Mouse (Mus musculus): ENCODE results near the gene Gm20388. TPM values are rescaled to one million over a fixed set of nuclear protein-coding genes. Genes with fewer than 3 reads are reported as not detected.
"Not testable (repeated sequence)": the region's sequence is repeated elsewhere in the genome, so short reads cannot be mapped to it uniquely, and the experiment has no call there.

Gene Gm20388
- polyA plus RNA-seq, 1 experiment, result 18.7 TPM

DNA sequence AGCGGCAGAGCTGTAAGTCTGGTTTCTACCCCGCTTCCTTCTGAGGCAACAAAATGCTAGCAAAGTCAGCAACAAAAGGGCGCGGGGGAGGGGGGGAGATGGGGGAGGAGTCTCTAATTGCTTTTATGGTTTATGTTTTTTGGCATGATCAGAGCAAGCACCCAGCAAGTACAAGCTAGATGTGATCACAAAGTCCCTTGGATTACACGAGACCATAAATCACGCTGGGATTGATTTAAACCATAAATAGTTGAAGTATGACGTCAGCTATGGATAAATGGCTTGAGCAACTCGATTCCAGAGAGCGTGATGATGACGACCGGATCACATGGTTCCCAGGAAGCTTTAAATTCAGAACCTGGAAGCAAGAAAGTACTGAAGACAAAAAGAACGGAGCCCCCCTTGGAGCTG, 3720.2 kb downstream of the Gm20388 start:
- no peak for DNase-seq
- WGBS, result 32% methylated on average over 12 of the region's 12 CpGs
- Histone ChIP-seq H3K4me1 (ENCODE audit: control insufficient read depth, insufficient read depth, low read length) (0 out of 2 replicates have a peak, but pooled peaks cover 3% of the 10 kb centered on the region), H3K27me3 (ENCODE audit: control insufficient read depth, insufficient read depth, low read length) (no peaks in the 10 kb centered on the region), H3K4me3 (replicated peaks; ENCODE audit: insufficient read depth, low read depth, low read length) (no peak overlapping the region), H3K27ac (ENCODE audit: insufficient read depth, low read length) (no peak overlapping the region)
- no peak for TF ChIP-seq CTCF (IDR thresholded peaks at IDR 0.05; ENCODE audit: borderline replicate concordance, insufficient read depth, low read depth, low read length)
- TF ChIP-seq POLR2A (IDR thresholded peaks at IDR 0.05; ENCODE audit: borderline replicate concordance, insufficient read depth, low read length), result no peak

DNA sequence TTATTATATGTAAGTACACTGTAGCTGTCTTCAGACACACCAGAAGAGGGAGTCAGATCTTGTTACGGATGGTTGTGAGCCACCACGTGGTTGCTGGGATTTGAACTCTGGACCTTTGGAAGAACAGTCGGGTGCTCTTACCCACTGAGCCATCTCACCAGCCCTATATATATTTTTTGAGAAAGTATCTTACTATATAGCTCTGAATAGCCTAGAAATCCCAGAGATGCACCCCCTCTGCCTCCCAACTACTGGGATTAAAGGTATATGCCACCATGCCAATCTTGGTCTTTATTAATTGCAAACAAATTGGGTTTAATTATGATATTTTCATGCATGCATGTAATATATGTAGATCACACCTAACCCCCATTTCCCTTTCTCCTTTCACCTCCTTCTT, 3721.1 kb downstream of the Gm20388 start:
- H3K4me3 ChIP-seq (replicated peaks; ENCODE audit: insufficient read depth, low read depth, low read length); H3K27ac ChIP-seq (ENCODE audit: insufficient read depth, low read length); DNase-seq; H3K27me3 ChIP-seq (ENCODE audit: control insufficient read depth, insufficient read depth, low read length); H3K4me1 ChIP-seq (ENCODE audit: control insufficient read depth, insufficient read depth, low read length): not testable (repeated sequence)
- WGBS, result 69% methylated on average over 3 of the region's 3 CpGs

DNA sequence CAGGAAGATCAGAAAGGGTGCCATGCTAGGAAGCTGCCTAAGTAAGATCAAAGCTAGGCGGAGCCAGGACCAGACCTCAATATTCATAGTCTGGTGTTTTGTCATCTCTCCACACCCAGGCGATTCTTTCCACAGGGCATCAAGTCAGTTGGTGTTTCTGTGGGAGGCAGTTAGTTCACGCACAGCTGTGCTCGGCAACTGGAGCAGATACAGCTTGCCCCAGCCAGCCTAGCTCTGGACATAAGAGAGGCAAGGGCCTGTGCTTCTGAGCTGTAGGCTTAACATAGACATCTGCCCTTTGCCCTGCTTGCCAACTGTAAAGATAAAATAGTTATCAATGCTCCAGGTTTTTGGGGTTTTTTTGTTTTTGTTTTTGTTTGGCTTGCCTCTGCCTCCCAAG, 3721.6 kb downstream of the Gm20388 start:
- no peak overlapping the region for H3K4me3 ChIP-seq (replicated peaks; ENCODE audit: insufficient read depth, low read depth, low read length)
- 86% methylated on average over 4 of the region's 4 CpGs for WGBS
- H3K27ac ChIP-seq (ENCODE audit: insufficient read depth, low read length), result no peak overlapping the region
- 0 out of 2 replicates have a peak, but pooled peaks cover 3% of the 10 kb centered on the region for H3K4me1 ChIP-seq (ENCODE audit: control insufficient read depth, insufficient read depth, low read length)
- H3K27me3 ChIP-seq (ENCODE audit: control insufficient read depth, insufficient read depth, low read length), result no peaks in the 10 kb centered on the region
- no peak for TF ChIP-seq POLR2A (IDR thresholded peaks at IDR 0.05; ENCODE audit: borderline replicate concordance, insufficient read depth, low read length)
- TF ChIP-seq CTCF (IDR thresholded peaks at IDR 0.05; ENCODE audit: borderline replicate concordance, insufficient read depth, low read depth, low read length), result no peak
- no peak for DNase-seq

DNA sequence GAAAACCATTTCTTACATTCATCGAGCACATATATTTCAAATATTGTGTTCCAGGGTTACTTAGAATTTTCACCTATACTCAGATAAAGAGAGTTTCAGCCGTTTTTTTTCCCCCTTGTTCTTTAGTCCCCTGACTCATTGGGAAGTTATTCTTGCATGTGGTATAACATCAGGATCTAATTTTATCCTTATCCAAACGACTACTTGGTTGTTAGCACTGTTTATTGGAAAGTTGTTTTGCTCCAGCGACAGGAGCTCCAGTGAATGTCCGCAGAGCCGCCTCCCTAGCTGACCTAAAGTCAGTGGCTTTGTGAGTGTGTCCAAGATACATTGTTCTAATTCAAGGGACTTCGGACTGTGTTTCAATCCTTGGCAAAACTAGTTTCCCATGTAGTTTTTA, 3723.2 kb downstream of the Gm20388 start:
- 73% methylated on average over 7 of the region's 7 CpGs for WGBS
- Histone ChIP-seq H3K4me3 (replicated peaks; ENCODE audit: insufficient read depth, low read depth, low read length) (no peak overlapping the region), H3K4me1 (ENCODE audit: control insufficient read depth, insufficient read depth, low read length) (0 out of 2 replicates have a peak, but pooled peaks cover 3% of the 10 kb centered on the region), H3K27ac (ENCODE audit: insufficient read depth, low read length) (no peak overlapping the region), H3K27me3 (ENCODE audit: control insufficient read depth, insufficient read depth, low read length) (no peaks in the 10 kb centered on the region)
- DNase-seq, result no peak
- TF ChIP-seq CTCF (IDR thresholded peaks at IDR 0.05; ENCODE audit: borderline replicate concordance, insufficient read depth, low read depth, low read length), result no peak
- no peak for TF ChIP-seq POLR2A (IDR thresholded peaks at IDR 0.05; ENCODE audit: borderline replicate concordance, insufficient read depth, low read length)

DNA sequence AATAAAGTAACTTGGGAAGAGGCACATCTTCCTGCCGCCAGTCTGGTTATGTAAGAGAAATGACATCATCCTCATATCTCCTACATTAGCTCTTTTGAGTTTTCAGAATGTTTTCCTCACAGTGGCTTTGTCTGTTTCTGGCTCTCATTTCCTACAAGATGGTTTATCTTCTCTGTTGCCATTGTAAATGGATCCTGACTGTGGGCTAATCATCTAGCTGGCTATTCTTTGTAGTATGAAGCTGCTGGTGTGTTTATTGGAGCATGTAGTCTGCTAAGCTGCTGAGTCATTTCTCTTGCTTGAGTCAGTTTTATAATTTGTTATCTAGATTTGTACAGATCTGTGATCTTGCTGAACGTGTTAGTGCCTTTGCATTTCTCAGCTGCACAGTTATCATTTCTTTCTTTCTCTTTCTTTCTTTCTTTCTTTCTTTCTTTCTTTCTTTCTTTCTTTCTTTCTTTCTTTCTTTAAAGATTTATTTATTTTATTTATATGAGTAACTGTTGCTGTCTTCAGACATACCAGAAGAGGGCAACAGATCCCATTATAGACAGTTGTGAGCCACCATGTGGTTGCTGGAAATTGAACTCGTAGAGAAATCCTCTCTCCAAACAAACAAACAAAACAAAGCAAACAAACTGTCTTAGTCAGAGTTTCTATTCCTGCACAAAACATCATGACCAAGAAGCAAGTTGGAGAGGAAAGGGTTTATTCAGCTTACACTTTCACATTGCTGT, 3723.9 kb downstream of the Gm20388 start:
- DNase-seq, result no peak
- WGBS, result 44% methylated on average over 3 of the region's 3 CpGs
- no peak overlapping the region for H3K27ac ChIP-seq (ENCODE audit: insufficient read depth, low read length)

DNA sequence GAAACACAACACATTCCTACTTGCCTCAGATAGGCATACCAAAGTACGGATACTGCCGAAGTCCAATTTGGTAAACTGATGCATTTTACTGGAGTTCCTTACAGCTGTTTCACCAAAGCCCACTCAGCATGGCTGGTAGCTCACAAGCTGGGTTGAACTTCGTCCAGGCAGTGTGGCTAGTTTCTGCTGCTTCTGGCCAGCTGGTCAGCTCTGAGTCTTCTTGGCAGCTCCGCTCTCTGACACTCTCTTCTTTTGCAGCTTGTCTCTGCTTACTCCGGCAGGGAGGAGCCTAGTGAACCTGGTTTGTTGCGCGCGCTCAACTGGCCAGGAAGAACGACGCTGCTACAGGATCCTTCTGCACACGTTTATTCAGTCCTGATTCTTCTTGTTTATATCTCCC, 3725.0 kb downstream of the Gm20388 start:
- DNase-seq, result no peak
- TF ChIP-seq POLR2A (IDR thresholded peaks at IDR 0.05; ENCODE audit: borderline replicate concordance, insufficient read depth, low read length) (no peak), CTCF (IDR thresholded peaks at IDR 0.05; ENCODE audit: borderline replicate concordance, insufficient read depth, low read depth, low read length) (no peak)
- Histone ChIP-seq H3K27me3 (ENCODE audit: control insufficient read depth, insufficient read depth, low read length) (no peaks in the 10 kb centered on the region), H3K4me3 (replicated peaks; ENCODE audit: insufficient read depth, low read depth, low read length) (no peak overlapping the region), H3K27ac (ENCODE audit: insufficient read depth, low read length) (no peak overlapping the region), H3K4me1 (ENCODE audit: control insufficient read depth, insufficient read depth, low read length) (no peaks in the 10 kb centered on the region)
- WGBS, result 62% methylated on average over 11 of the region's 11 CpGs

More for the DNA sequence above, 3723.9 kb downstream of the Gm20388 start:
- H3K27me3 ChIP-seq (ENCODE audit: control insufficient read depth, insufficient read depth, low read length), result no peaks in the 10 kb centered on the region
- no peak overlapping the region for H3K4me3 ChIP-seq (replicated peaks; ENCODE audit: insufficient read depth, low read depth, low read length)
- TF ChIP-seq CTCF (IDR thresholded peaks at IDR 0.05; ENCODE audit: borderline replicate concordance, insufficient read depth, low read depth, low read length), result no peak
- no peak for TF ChIP-seq POLR2A (IDR thresholded peaks at IDR 0.05; ENCODE audit: borderline replicate concordance, insufficient read depth, low read length)
- H3K4me1 ChIP-seq (ENCODE audit: control insufficient read depth, insufficient read depth, low read length), result no peaks in the 10 kb centered on the region

DNA sequence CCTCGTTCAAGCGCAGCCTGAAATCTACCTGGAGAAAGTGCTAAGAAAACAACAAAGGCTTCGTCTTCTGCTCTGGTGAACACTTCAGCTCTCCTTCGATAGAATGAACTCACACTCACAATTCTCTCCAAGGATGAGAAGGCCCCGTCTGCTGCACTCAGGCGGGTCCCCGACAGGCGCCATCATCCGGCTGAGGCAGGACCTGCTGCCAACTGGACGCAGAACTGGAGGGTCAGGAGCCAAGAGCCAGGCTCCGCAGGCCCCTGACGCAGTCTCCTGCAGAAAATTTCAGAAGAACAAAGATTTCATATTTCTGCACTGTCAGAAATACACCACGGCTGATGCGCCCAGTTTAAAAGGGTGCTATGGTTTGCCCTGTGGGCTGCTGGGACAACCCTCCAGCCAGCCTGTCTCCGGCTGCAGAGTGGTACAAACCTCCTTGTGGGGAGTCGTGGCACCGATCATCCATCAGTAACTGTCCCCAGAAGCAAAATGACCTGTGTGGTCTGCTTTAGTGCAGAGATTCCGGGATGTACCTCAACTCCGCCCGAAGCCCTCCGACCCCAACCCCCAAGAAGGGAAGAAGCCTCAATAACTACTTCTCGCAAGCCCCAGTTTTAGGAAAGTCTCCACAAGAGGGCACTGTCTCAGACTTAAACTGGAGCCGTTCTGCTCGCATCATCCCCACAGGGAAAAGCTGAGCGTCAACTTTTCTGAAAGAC, 3732.8 kb downstream of the Gm20388 start:
- Histone ChIP-seq H3K27me3 (ENCODE audit: control insufficient read depth, insufficient read depth, low read length) (no peaks in the 10 kb centered on the region; the same call in 1 of the 2 replicates), H3K4me3 (replicated peaks; ENCODE audit: insufficient read depth, low read depth, low read length) (peak overlapping the region; percentile 81), H3K4me1 (ENCODE audit: control insufficient read depth, insufficient read depth, low read length) (peaks cover 4% of the 10 kb centered on the region; the same call in 1 of the 2 replicates), H3K27ac (ENCODE audit: insufficient read depth, low read length) (no peak overlapping the region)
- peak; percentile 61 to 62 for DNase-seq
- TF ChIP-seq CTCF (IDR thresholded peaks at IDR 0.05; ENCODE audit: borderline replicate concordance, insufficient read depth, low read depth, low read length) (peak; percentile 66), POLR2A (IDR thresholded peaks at IDR 0.05; ENCODE audit: borderline replicate concordance, insufficient read depth, low read length) (no peak)
- 13% methylated on average over 25 of the region's 25 CpGs for WGBS

DNA sequence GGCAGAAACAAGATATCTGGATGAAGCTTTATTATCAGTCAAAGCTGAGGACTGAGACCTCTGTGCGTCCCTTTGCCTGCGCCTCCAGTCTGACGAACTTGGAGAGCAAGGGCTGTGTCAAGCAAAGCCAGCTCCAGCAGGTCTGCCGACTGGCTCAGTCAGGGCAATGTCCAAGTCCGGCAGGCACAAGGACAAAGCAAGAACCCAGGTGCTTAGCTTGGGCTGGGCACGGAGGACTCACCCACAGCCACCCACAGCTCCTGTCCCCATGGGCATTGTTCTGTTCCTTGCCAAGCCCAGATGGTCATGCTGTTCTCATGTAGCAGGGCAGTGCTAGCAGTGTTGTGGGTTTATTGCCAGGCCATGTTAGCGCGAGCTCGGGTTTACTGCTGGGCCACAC, 3734.6 kb downstream of the Gm20388 start:
- TF ChIP-seq CTCF (IDR thresholded peaks at IDR 0.05; ENCODE audit: borderline replicate concordance, insufficient read depth, low read depth, low read length), result no peak
- no peak for TF ChIP-seq POLR2A (IDR thresholded peaks at IDR 0.05; ENCODE audit: borderline replicate concordance, insufficient read depth, low read length)
- H3K27me3 ChIP-seq (ENCODE audit: control insufficient read depth, insufficient read depth, low read length), result no peaks in the 10 kb centered on the region; the same call in 1 of the 2 replicates
- no peak overlapping the region for H3K27ac ChIP-seq (ENCODE audit: insufficient read depth, low read length)
- peaks cover 4% of the 10 kb centered on the region; the same call in 1 of the 2 replicates for H3K4me1 ChIP-seq (ENCODE audit: control insufficient read depth, insufficient read depth, low read length)
- WGBS, result 28% methylated on average over 9 of the region's 9 CpGs
- DNase-seq, result no peak
- H3K4me3 ChIP-seq (replicated peaks; ENCODE audit: insufficient read depth, low read depth, low read length), result no peak overlapping the region
